Mouse (Mus musculus): ENCODE measurements around the gene Ubxn1. TPM values are rescaled to one million over a fixed set of nuclear protein-coding genes. Genes with fewer than 3 reads are reported as not detected.
A peak's percentile ranks its signal among the peaks of the same experiment; 100 is the strongest.
"Not testable (repeated sequence)": the region's sequence is repeated elsewhere in the genome, so short reads cannot be mapped to it uniquely, and the experiment has no call there.

Ubxn1 gene
- polyA plus RNA-seq (2015; fragmentation: Nextera tagmentation; extraction: Ambion mirVana) = 147 TPM in 2 replicates

DNA sequence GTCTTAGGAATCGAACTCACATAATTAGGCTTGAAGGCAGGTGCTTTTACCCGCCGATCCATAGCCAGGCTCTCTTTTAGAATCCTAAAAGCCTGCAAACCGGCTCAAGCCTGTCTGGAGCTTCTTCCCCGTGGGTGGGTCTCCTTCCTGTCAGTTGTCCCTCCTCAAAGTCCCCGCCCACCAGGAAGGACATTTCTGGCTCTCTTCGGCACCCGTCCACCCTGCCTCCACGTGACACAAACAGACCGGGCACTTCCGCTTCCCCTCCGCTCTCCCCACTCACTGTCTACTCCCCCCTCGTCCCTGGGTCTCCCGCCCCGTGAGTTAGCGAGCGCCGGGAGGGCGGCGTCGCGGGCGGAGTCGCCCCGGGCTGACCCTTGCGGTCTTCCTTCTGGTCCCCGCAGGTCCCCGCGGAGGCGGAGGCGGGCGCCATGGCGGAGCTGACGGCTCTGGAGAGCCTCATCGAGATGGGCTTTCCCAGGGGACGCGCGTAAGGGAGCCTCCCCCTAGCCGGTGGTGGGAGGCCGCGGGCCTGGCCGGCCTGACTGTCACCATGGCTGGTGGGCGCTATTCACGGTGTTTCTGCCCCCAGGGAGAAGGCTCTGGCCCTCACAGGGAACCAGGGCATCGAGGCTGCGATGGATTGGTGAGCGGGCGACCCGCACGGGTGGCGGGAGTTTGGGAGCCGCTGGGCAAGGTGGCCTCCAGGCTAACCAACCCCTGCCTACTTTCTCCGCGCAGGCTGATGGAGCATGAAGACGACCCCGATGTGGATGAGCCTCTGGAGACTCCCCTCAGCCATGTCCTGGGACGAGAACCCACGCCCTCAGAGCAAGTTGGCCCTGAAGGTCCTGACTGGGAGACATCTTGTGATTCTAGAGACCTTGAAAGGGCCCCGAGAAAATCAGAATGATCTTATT lies at the start of gene Ubxn1:
Gene Ubxn1 (plus strand): TSS at position 230 of the 920 bp plus-strand sequence.
- Histone ChIP-seq H3K4me3 (ENCODE audit: low read depth, low read length) (peak within 1 kb of the TSS; percentile 96), H3K27me3 (ENCODE audit: insufficient read depth, low read length) (no peaks in the 10 kb centered on the region), H3K9ac (replicated peaks) (peak within 1 kb of the TSS; percentile 98), H3K4me1 (ENCODE audit: insufficient read depth) (peaks cover 11% of the 10 kb centered on the region; the same call in 1 of the 2 replicates), H3K36me3 (replicated peaks; ENCODE audit: insufficient read depth, low read length) (peaks cover 29% of the 10 kb centered on the region), H3K27ac (ENCODE audit: low read depth) (peak within 1 kb of the TSS; percentile 94), H3K4me2 (ENCODE audit: low read depth, low read length) (peak within 1 kb of the TSS; percentile 77), H3K9me3 (ENCODE audit: low read length) (no peaks in the 10 kb centered on the region)
- WGBS (ENCODE audit: insufficient replicate concordance) = under 1% methylated on average over 59 of the region's 59 CpGs
- TF ChIP-seq CTCF (IDR thresholded peaks at IDR 0.05; ENCODE audit: low read depth) = 0 out of 2 replicates have a peak, but pooled peaks have one; percentile 2
- peak; percentile 82 for TF ChIP-seq EP300 (IDR thresholded peaks at IDR 0.05; ENCODE audit: low read depth)
- DNase-seq = peak; percentile 97
- ATAC-seq = peak; percentile 97

DNA sequence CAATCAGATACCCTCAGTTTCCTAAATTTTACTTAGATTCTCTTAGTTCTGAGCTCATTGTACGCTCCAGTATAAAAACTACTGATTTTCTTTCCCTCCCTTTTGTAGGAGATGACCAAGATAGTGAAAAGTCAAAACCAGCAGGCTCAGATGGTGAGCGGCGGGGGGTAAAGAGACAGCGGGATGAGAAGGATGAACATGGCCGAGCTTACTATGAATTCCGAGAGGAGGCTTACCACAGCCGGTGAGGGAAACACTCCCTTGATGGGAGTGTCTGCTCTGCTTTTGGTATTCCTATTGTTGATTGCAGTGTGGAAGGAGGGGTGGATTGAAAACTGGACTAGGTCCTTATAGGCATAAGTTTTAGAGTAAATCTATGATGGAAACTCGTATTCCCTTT lies 48.6 kb upstream of the Ubxn1 start:
- no peaks in the 10 kb centered on the region for H3K27me3 ChIP-seq (ENCODE audit: insufficient read depth, low read length)
- ATAC-seq (no peak), DNase-seq (no peak)
- H3K9me3 ChIP-seq (ENCODE audit: low read length) = no peaks in the 10 kb centered on the region
- H3K9ac ChIP-seq (replicated peaks) = peak overlapping the region; percentile 94; the same call in 1 of the 2 replicates
- peaks cover 21% of the 10 kb centered on the region for H3K4me1 ChIP-seq (ENCODE audit: insufficient read depth)
- peak overlapping the region; percentile 87 for H3K4me2 ChIP-seq (ENCODE audit: low read depth, low read length)
- peaks cover 49% of the 10 kb centered on the region for H3K36me3 ChIP-seq (replicated peaks; ENCODE audit: insufficient read depth, low read length)
- TF ChIP-seq CTCF (IDR thresholded peaks at IDR 0.05; ENCODE audit: low read depth) = no peak
- 80% methylated on average over 8 of the region's 8 CpGs for whole genome bisulfite sequencing (ENCODE audit: insufficient replicate concordance)
- peak overlapping the region; percentile 98 for H3K4me3 ChIP-seq (ENCODE audit: low read depth, low read length)
- H3K27ac ChIP-seq (ENCODE audit: low read depth) = no peak overlapping the region

DNA sequence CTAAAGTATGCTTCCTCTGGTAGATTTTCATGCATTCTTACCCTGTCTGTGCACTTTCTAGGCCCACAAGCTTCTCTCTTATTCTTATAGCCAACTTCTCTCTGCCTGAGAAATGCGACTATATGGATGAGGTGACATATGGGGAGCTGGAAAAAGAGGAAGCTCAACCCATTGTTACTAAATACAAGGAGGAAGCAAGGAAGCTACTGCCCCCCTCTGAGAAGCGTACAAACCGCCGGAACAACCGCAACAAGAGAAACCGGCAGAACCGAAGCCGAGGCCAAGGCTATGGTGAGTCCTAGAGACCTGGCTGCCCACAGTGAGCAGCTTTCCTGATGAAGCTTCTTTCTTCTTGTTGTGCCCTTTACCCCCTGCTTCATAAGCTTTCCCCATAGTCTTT lies 41.6 kb upstream of the Ubxn1 start, which contains the start of gene AC129217.1:
Gene AC129217.1 (plus strand): TSS at position 114 of the 400 bp plus-strand sequence.
- 46% methylated on average over 8 of the region's 8 CpGs for WGBS (ENCODE audit: insufficient replicate concordance)
- Histone ChIP-seq H3K9ac (replicated peaks) (no peak within 1 kb of the TSS; the same call in 1 of the 2 replicates), H3K27ac (ENCODE audit: low read depth) (peak within 1 kb of the TSS; percentile 44), H3K4me1 (ENCODE audit: insufficient read depth) (no peaks in the 10 kb centered on the region), H3K4me2 (ENCODE audit: low read depth, low read length) (peak within 1 kb of the TSS; percentile 15; the same call in 1 of the 2 replicates), H3K9me3 (ENCODE audit: low read length) (no peaks in the 10 kb centered on the region), H3K4me3 (ENCODE audit: low read depth, low read length) (no peak within 1 kb of the TSS), H3K27me3 (ENCODE audit: insufficient read depth, low read length) (no peaks in the 10 kb centered on the region), H3K36me3 (replicated peaks; ENCODE audit: insufficient read depth, low read length) (peaks cover 97% of the 10 kb centered on the region)
- ATAC-seq (peak; percentile 33; the same call in 1 of the 2 replicates), DNase-seq (no peak)
- TF ChIP-seq EP300 (IDR thresholded peaks at IDR 0.05; ENCODE audit: low read depth) (no peak), CTCF (IDR thresholded peaks at IDR 0.05; ENCODE audit: low read depth) (no peak)

GRCm38 (mm10) chr19:8830664-8831063 lies 40.6 kb upstream of the Ubxn1 start:
- H3K27ac ChIP-seq (ENCODE audit: low read depth) = no peak overlapping the region
- ATAC-seq = no peak
- peaks cover 92% of the 10 kb centered on the region for H3K36me3 ChIP-seq (replicated peaks; ENCODE audit: insufficient read depth, low read length)
- DNase-seq = no peak
- no peaks in the 10 kb centered on the region for H3K27me3 ChIP-seq (ENCODE audit: insufficient read depth, low read length)
- H3K9ac ChIP-seq (replicated peaks) = no peak overlapping the region; the same call in 1 of the 2 replicates
- no peak overlapping the region for H3K4me3 ChIP-seq (ENCODE audit: low read depth, low read length)
- 95% methylated on average over 8 of the region's 8 CpGs for WGBS (ENCODE audit: insufficient replicate concordance)
- TF ChIP-seq EP300 (IDR thresholded peaks at IDR 0.05; ENCODE audit: low read depth) = no peak
- TF ChIP-seq CTCF (IDR thresholded peaks at IDR 0.05; ENCODE audit: low read depth) = no peak
- H3K4me2 ChIP-seq (ENCODE audit: low read depth, low read length) = no peak overlapping the region
- no peaks in the 10 kb centered on the region for H3K4me1 ChIP-seq (ENCODE audit: insufficient read depth)
- H3K9me3 ChIP-seq (ENCODE audit: low read length) = no peaks in the 10 kb centered on the region

DNA sequence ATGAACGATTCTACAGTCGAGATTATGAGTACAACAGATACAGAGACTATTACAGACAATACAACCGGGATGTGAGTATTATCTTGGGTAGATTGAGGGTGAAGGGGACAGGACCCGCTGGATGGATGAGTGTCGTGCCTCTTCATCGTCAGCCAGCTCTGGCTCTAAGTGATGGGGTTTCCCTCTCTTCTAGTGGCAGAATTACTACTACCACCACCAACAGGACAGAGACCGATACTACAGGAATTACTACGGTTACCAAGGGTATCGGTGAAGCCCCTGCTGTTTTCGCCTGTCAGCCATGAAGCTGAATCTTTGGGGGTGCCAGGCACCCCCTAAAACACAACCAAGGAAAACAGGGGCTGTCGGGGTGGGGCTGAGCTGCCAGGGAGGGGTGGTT lies 40.0 kb upstream of the Ubxn1 start:
- H3K9me3 ChIP-seq (ENCODE audit: low read length) = no peaks in the 10 kb centered on the region
- no peaks in the 10 kb centered on the region for H3K4me1 ChIP-seq (ENCODE audit: insufficient read depth)
- no peak overlapping the region for H3K4me2 ChIP-seq (ENCODE audit: low read depth, low read length)
- WGBS (ENCODE audit: insufficient replicate concordance) = 86% methylated on average over 11 of the region's 11 CpGs
- H3K27me3 ChIP-seq (ENCODE audit: insufficient read depth, low read length) = no peaks in the 10 kb centered on the region
- no peak for TF ChIP-seq EP300 (IDR thresholded peaks at IDR 0.05; ENCODE audit: low read depth)
- peak; percentile 16 for TF ChIP-seq CTCF (IDR thresholded peaks at IDR 0.05; ENCODE audit: low read depth)
- peaks cover 89% of the 10 kb centered on the region for H3K36me3 ChIP-seq (replicated peaks; ENCODE audit: insufficient read depth, low read length)
- H3K4me3 ChIP-seq (ENCODE audit: low read depth, low read length) = no peak overlapping the region
- DNase-seq (no peak), ATAC-seq (no peak)
- no peak overlapping the region for H3K9ac ChIP-seq (replicated peaks)
- H3K27ac ChIP-seq (ENCODE audit: low read depth) = no peak overlapping the region

GRCm38 (mm10) chr19:8832971-8833370 lies 38.3 kb upstream of the Ubxn1 start:
- Histone ChIP-seq H3K27me3 (ENCODE audit: insufficient read depth, low read length) (no peaks in the 10 kb centered on the region), H3K4me1 (ENCODE audit: insufficient read depth) (peaks cover 4% of the 10 kb centered on the region), H3K4me2 (ENCODE audit: low read depth, low read length) (no peak overlapping the region), H3K9me3 (ENCODE audit: low read length) (no peaks in the 10 kb centered on the region), H3K4me3 (ENCODE audit: low read depth, low read length) (no peak overlapping the region), H3K9ac (replicated peaks) (no peak overlapping the region), H3K36me3 (replicated peaks; ENCODE audit: insufficient read depth, low read length) (peaks cover 72% of the 10 kb centered on the region), H3K27ac (ENCODE audit: low read depth) (no peak overlapping the region)
- DNase-seq = no peak
- TF ChIP-seq EP300 (IDR thresholded peaks at IDR 0.05; ENCODE audit: low read depth) (no peak), CTCF (IDR thresholded peaks at IDR 0.05; ENCODE audit: low read depth) (no peak)
- no peak for ATAC-seq
- WGBS (ENCODE audit: insufficient replicate concordance) = 87% methylated on average over 4 of the region's 4 CpGs

- H3K9me3 ChIP-seq (ENCODE audit: low read length); H3K4me2 ChIP-seq (ENCODE audit: low read depth, low read length); H3K27ac ChIP-seq (ENCODE audit: low read depth): not testable (repeated sequence)
These were observed 35.0 kb upstream of the Ubxn1 start for GRCm38 (mm10) chr19:8836327-8836726.

More at GRCm38 (mm10) chr19:8836327-8836726, 35.0 kb upstream of the Ubxn1 start:
- peaks cover 39% of the 10 kb centered on the region for H3K36me3 ChIP-seq (replicated peaks; ENCODE audit: insufficient read depth, low read length)
- ATAC-seq; DNase-seq; H3K27me3 ChIP-seq (ENCODE audit: insufficient read depth, low read length); H3K4me3 ChIP-seq (ENCODE audit: low read depth, low read length); H3K9ac ChIP-seq (replicated peaks): not testable (repeated sequence)
- 95% methylated on average over 10 of the region's 10 CpGs for WGBS (ENCODE audit: insufficient replicate concordance)
- peaks cover 32% of the 10 kb centered on the region for H3K4me1 ChIP-seq (ENCODE audit: insufficient read depth)

Data from liver, postnatal 0 days (tissue).